Mouse (Mus musculus) lung, adult 2 months (tissue): ENCODE results near the gene Glcci1.

ENCODE experiments used
- CTCF ChIP-seq: fragments of 200-500 bp; IDR thresholded peaks from 2 replicates; pipeline ENCODE4 v1.5.1; 2011; ENCODE audit warnings: mild to moderate bottlenecking, low read length, control low read depth; ENCODE audit not compliant: insufficient read depth
- POLR2A ChIP-seq: fragments of 200-500 bp; IDR thresholded peaks from 2 replicates; pipeline ENCODE4 v1.6.1; 2011; ENCODE audit warnings: low read depth, mild to moderate bottlenecking, control low read depth, low read length, borderline replicate concordance; ENCODE audit errors: extremely low read depth

DNA sequence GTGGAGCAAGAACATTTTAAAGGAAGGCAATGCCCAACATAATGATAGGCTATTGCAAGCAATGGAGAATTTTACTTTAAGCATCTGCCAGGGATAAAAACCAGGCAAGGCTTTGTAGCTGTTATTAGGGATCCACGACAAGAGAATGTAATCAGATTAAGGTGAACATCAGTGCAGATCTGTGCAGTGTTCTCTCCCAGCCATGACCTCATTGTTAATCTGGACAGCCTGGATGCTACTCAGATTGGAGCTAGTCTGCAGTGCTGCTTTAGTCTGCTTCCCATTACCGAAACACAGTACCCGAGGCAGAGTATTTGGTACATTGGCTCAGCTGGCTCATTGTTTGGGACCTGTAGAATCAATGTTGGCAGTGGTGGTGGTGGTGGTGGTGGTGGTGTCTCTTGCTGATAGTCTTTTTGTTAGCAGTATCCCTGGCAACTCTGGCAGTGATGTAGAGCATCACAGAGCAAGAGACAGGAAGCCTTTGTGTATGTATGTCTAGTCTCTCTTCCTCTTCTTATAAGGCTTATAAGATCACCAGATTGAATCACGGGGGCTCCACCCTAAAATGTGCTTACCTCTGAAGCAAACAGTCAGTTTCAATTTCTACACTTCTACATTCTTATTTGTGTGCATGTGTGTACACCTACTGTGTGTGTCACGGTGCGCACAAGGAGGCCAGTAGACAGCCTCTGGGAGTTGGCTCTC is 4.7 kb upstream of the Glcci1 start:
- TF ChIP-seq CTCF = no peak
- TF ChIP-seq POLR2A = no peak
